Mouse (Mus musculus) frontal cortex, adult (tissue): ENCODE measurements at regions not wholly inside any gene's neighbourhood (a gene's known extent, or its start where the extent isn't known, plus 50 kb on each side); places are given as distances from the start of the nearest gene placed in this dataset.
A peak's percentile ranks its signal among the peaks of the same experiment; 100 is the strongest.
"Not testable (repeated sequence)": the region's sequence is repeated elsewhere in the genome, so short reads cannot be mapped to it uniquely, and the experiment has no call there.

ENCODE experiments used
- ATAC-seq: cut with Nextera tagmentation; 2 replicates; pipeline ENCODE4 v1.9.2; 2017; ENCODE audit warnings: mild to moderate bottlenecking, moderate library complexity, mixed read lengths; ENCODE audit not compliant: low TSS enrichment

DNA sequence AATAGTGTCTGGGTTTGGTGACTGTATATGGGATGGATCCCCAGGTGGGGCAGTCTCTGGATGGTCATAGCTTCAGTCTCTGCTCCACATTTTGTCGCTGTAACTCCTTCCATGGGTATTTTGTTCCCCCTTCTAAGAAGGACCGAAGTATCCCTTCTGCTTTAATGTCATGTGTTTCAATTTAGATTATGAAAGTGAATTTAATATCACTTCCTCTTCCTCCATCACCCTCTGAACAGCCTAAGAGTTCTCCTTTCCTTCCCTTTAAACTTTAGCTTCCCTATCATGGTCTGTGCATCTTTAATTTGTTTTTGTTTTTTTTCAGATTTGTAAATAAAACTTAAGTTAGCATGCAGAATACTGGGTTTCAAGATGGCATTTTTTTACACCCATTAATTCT lies 211.0 kb upstream of the Phyhipl start:
- ATAC-seq, result no peak

DNA sequence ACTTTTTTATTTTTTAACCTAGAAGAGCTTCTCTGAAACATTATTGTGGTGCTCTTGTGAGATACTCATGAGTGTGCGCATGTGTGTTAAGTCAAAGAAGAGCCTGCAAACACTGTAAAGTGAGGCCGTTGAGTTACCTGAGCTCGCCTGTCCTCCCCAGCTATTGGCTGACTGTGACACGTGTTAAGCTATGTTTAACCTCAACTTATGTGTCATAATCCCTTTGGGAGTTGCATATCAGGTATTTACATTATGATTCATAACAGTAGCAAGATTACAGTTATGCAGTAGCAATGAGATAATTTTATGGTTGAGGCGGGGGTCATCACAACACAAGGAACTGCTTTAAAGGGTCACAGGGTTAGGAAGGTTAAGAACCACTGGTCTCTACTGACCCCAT lies 208.9 kb upstream of the Phyhipl start:
- ATAC-seq, result no peak

DNA sequence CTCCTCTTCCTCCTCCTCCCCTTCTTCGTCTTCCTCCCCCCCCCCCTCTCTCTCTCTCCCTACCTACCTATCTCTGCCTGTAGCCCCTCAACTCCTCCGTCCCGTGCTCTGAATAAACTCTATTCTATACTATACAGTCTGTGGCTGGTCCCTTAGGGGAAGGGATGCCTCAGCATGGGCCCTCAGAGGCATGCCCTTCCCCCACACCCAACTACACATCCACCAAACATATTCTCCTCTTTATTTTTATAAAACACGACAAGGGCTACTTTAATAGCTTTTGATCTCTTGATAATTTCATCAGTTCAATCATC lies 206.2 kb upstream of the Phyhipl start:
- no peak for ATAC-seq

DNA sequence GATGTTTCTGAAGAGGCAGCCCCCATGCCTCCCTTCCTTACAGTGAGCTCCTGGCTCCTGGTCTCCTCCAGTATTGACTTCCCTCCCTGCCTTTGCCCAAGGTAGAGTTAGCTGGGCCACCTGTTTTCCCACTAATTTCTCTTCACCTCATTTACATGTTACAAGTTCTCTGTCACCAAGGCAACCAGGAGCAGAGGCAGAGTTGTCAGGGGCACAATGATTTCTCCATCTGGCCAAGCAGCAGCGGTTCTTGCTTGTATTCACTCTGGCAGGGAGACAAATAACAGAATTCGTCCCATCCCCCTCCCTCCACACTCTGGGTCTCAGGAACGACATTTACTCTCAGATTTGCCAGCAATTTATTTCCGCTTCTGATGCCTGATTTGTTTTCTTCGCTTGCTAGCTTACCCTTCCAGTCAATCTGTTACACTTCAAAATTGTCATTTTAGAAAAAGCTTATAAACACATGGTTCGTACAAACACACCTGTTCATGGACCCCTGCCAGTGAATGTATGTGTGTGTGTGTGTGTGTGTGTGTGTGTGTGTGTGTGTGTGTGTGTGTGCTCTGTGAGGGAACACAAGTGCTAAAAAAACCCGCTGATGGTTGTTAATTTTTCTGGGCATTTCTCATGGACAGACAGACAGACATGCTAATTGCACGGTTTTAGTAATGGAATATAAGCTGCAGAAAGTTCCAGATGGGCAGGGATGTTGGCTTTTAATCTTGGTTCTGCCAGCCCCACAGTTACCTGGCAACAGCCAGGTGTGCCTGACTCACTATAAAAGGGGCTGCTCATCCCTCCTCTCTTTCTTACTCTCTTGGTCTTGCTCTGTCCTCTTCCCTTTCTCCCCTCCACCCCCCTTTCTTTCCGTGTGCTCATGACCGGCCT lies 205.6 kb upstream of the Phyhipl start:
- peak; percentile 68 for ATAC-seq

DNA sequence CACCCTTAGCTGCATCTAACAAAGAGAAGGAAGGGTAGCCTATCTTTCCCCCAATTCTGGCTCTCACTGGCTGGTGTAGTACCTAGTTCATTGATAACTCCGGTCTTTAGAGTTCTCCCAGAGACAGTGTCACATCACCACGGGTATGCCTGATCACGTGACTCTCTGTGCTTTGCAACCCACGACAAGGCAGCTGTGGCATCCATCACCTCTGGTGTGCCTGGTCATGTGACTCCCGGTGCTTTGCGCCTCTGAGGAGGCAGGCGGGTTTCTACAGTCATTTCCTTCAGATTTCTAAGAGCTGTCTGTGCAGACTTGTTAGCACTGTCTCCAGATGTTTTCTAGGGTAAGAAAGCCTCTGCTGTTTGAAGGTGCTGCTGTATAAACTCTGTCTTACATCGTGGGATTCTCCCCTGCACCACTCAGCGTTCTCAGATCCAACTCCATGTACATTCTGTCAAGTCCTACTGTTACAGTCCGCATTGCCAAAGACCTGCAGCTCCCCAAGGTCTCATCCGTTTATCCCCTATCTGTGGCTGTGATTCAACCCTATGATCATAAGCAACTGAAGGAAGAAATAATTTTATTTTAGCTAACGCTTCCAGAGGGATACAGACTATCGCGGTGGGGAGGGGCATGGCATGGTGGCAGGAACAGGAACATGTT lies 201.5 kb upstream of the Phyhipl start:
- ATAC-seq, result no peak

DNA sequence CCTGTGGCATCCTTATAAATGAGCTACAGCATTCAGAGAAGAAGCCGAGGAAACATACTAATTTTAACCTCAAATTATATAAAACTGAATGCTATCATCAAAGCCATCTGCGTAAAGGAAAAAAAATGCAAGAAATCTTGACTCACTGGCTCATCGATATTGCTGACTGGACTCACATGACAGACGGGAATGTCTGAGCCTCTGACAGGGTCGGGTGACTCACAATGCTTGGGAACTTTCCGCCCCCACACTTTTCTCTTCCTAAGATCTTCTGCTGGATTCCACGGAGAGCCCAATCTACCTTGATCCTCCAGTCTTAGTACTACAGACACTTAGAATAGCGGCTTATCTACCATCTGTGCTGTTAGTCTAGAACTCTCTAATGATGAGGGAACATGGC lies 200.2 kb upstream of the Phyhipl start:
- ATAC-seq, result peak; percentile 79

DNA sequence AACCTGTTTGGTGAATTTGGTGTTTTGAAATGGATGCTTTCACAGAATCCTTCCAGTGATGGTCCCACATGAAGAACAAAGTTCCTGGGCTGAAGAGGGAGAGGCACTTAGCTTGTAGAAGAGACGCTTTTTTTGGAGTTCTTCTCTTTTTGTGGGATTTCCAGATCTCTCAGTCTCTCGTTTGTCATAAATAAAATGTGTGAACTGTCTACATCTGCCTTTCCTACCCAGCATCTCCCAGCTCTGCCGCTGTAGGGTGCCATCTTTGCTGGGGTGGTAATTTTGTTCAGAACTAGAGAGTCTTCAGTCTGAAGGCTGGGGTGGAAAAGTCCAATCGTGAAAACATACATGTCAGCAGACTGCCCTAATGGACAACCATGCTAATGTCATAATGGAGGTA lies 197.8 kb upstream of the Phyhipl start:
- peak; percentile 73 for ATAC-seq

DNA sequence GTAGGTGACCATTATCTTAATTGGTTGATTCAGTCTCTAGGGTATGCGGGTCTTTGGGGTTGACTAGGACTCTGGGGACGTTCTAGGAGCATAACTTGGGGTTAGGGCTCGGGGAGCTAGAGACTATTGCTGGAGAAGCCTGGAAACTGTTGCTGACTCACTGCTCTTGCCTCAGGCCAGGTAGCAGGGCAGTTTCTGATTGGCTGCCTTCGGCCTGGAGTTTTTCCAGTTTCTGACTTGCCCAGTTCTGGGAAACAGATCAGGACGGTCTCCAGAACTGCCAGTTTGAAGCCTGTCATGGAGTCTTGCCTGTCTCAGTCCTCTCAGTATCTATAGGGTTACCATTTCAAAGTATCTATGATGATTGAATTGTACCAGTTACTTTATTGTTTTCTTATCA lies 192.4 kb upstream of the Phyhipl start:
- no peak for ATAC-seq

DNA sequence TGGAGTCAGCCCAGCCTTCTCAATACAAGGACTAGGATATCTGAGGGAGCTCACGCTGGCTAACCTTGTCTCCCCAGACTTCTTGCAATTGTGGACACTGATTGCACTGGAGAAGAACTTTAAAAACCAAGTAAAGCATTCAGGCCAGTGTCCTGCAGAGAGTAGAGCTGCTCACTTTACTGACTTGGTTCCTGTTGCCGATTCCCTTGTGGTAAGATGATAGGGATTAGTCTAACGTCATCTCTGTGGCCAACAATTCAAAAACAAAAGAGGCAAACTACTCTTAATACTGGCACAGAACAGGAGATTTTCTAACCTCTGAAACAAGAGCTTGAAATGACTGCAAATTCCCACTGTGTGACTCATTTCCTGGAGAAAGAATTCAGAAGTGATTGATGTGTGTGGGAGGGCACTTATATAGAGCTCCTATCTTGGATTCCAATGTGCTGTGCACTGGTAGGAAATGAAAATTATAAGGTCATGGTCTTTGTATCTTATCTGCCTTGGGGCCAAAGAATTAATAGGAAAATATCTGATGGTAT lies 191.6 kb upstream of the Phyhipl start:
- ATAC-seq, result peak; percentile 78

DNA sequence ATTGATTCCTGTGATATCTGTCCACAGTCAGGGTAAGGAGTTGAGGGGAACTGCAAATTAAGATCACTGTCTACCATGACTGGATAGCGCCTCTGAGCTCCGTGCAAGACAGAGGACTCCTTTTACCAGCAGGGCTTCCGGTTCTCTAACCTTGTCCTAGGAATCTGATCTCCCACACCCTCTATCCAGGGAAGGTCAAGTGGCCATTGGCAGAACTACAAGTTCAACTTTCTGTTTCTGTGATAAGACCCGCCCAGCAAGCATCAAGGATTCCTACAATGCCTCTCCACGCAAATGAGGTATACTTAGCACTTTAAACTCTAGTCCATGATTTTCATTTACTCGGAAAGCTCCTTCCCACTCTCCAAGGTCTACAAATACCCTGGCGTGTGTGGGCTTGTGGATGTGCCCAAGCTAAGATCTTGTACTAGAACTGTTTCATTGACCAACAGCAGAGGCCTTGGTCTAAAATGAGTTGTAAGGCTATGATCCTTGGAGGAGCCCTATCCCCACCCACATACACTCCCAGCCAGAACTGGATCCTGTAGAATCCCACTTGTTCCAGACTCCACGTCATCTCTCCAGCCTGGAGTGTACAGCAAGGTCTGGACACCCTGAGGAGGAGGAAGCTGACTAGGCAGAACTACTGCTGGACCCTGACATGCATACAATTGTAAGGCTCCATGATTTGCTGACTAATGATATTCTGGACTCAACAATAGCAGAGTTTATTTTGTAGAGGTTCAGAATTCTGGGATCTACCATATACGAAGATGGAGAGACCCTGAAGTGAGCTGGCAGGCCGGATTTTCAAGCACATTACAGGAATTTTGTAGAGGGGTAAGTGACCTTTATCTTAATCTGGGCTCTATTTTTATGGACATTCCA lies 190.8 kb upstream of the Phyhipl start:
- peak; percentile 74 for ATAC-seq

DNA sequence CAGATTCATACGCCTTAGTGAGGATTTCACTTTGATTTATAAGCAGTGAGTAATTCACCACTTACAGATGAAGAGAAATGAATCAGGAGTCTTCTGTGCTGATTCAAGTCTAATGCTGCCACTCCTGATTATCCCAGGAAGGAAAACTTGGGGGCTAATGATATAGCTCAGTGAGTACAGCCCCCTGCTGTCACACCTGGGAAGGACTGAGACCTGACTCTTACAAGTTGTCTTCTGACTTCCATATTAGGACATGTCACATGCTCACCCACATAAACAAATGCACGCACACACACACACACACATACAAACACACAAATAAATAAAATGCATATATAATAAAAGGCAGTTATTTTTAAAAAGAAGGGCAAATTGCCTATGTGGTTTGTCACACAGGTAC lies 188.1 kb upstream of the Phyhipl start:
- no peak for ATAC-seq

DNA sequence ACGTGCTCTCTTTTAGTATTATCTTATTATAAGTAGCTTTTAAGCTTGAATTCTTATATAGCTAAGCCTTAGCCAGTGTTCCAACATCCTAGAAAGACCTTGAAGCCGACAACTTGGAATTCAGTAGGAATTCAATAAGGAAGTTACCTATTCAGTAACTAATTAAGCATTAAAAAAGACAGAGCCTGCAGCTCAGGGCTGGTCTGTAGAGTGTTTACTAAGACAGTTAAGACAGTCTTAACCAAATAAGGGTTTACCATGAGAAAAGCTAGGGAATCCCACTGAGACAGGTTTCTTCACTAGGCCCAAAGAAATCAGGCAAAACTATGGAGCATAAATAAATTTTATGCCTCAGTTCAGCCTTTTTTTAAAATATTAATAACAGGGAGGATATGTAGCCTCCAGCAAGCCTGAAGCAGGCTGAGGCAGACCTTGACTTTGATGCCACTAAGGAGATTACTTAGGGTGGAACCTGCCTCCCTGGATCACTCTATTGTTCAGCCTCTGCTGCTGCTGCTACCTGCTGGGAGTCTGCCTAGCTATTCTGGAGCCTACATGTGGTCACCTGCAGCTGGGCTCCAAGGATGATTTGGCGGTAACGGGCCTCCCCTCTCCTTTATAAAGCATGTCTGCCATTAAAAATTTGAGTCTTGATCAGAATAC lies 186.5 kb upstream of the Phyhipl start:
- no peak for ATAC-seq

DNA sequence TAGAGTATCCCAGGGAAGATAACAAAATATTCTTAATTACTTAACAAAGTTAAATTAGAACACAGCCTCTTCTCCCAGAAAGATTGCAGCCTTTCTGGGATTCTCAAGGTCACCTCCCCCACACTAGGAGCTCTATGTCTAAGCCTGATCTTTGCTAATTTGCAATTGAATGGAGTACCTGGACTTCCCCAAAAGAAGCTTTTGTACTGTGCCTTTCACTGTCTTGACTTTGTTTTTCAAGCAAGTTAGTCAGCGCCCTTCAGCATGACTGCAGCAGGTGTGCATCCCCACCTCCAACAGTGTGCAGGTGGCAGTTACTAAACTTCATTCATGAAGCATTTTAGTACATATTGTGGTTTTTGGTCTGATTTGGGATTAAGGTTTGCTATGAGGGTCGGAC lies 185.4 kb upstream of the Phyhipl start:
- ATAC-seq, result not testable (repeated sequence)

DNA sequence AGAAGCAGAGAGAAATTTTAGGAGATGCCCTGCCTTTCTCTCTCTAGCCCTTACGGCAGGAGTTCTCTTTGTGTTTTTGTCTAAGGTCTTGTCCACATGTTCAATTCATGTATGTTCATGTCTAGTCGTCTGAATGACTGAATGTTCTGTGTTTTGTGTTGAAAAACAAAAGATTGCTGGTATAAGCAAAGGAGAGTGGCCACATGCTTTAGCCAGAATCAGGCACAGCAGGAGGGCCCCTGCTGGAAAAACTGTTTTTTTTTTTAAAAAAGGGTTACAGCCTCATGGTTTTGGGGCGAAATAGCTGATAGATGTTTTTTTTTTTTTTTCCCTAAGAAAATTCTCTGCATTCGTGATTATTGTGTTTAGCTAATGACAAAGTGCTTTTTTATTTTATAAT lies 182.4 kb upstream of the Phyhipl start:
- ATAC-seq, result no peak

DNA sequence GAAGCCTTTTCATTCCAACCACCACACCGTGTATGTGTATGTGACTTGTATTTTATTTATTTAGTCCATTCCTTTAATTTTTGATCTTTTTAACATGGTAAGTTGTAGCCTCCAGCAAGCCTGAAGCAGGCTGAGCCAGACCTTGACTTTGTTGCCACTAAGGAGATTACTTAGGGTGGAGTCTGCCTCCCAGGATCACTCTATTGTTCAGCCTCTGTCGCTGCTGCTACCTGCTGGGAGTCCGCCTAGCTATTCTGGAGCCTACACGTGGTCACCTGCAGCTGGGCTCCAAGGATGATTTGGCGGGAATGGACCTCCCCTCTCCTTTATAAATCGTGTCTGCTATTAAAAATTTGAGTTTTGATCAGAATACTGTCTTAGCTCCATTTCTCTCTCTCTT lies 181.6 kb upstream of the Phyhipl start:
- ATAC-seq, result no peak

DNA sequence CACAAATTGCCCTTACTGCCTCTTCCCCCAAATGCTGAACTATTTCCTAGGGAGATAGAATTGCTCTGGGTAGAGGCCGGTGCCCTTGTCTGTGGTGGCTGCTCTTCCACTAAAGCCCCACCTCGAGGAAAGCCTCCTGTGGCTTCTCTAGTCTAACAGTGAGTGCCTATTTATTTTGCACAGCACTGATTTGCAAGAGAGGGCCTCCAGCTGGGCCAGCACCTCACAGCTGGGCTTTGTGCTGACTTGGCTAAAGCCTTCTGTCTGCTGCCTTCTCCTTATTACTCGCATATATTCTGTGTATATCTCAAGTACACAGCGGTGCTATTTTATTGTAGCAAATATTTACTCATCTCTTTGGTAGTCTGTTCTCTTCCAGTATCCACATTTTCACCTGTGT lies 176.9 kb upstream of the Phyhipl start:
- no peak for ATAC-seq

DNA sequence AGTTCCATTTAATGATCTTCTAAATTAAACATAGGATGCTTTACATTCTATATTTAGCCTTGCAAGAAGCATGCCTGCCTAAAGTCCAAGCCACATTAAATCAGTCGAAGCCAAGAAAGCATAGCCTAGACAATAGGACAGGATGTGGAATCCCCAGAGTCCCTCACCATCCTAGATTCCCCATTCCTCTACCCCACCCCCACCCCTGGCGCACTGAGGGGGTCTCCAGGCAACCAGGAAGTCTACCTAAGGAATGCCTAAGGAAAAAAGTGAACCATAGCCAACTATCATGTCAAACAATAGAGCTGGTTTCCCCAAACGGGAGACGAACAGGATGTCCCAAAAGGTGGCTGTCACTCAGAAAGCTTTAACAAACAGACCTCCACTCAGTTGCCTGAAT lies 172.5 kb upstream of the Phyhipl start:
- no peak for ATAC-seq

DNA sequence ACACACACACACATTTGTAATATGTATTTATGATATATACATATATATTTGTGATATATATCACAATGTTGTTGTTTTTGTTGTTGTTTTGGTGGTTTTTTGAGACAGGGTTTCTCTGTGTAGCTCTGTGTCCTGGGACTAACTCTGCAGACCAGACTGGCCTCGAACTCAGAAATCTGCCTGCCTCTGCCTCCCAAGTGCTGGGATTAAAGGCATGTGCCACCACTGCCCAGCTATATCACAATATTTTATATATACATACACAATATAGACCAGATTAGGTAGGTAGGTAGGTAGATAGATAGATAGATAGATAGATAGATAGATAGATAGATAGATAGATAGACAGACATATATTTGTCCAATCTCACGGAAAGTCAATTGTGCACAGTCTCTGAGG lies 171.8 kb upstream of the Phyhipl start:
- not testable (repeated sequence) for ATAC-seq

DNA sequence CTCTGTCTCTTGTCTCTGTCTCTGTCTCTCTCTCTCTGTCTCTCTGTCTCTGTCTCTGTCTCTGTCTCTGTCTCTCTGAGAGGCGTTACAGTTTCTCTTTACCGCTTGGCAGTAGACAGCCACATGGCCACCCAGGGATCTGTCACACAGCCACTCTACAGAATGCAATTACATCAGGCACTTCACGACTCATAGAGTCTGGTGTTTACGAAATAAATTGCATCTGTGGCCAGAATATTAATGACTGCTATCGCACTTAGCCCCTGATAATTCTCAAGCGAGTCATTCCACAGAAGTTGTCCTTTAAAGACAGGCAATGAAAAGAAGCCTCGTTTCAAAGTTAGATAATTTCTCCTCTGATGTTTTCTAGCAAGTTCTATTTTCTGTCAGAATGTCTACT lies 170.9 kb upstream of the Phyhipl start:
- no peak for ATAC-seq

DNA sequence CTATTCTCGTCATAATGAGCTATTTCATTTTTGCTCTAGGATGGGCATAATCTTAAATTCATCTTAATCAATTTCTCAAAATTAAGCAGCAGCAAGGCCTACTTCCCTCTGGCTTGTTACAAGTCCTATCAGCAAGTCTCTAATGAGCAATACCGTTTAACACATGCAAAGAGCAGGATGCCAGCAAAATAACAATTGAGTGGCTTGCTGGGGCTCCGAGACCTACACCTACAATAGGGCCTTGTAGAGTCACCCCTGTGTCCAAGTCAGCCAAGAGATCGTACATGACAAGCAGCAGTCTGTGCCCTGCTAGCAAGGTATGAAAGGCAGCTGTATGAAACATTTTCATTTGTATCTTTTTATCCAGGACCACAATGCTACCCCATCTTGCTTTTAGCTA lies 169.7 kb upstream of the Phyhipl start:
- no peak for ATAC-seq

DNA sequence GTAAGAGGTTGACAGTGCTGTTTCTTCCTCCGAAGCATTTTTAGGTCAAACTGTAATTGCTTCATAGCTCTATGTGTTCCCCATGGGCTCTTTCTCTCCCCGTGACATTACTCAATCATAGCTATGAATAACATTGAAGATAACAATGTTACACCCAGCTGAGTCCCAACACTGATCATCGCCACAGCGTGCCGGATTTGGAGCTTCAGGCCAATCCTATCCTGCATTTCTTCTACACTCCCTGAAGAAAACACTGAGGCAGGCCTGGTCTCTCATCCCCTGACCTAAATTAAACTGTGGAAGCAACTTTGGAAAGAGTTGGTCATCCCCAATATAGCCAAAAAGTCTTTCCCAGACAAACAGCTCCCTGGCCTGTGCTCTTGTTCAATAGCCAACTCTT lies 168.7 kb upstream of the Phyhipl start:
- no peak for ATAC-seq

DNA sequence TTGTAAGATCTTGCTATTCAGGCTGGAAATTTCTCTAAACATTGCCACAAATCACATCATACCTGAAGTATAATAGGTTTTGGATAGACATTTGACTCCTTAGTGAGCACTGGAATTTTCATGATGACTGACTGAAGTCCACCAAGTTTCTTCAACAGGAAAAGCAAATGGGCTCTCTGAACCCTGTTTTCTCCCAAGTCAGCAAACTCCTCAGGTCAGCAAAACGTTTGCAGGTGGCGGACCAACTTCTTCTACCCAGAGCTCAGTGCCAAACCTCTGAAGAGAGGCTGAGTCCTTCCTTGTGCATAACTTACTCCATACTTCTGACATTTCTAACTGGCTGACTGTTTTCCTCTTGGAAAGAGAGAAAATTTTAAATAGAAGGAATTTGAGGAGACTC lies 164.2 kb upstream of the Phyhipl start:
- no peak for ATAC-seq
